Mouse (Mus musculus): ENCODE data around the gene Pard3.

Pard3 gene

GRCm38 (mm10) chr8:127592648-127593574, 529.2 kb downstream of the Pard3 start:
- DNase-seq (ENCODE audit: low spot score in 2 of 2) = no peak

DNA sequence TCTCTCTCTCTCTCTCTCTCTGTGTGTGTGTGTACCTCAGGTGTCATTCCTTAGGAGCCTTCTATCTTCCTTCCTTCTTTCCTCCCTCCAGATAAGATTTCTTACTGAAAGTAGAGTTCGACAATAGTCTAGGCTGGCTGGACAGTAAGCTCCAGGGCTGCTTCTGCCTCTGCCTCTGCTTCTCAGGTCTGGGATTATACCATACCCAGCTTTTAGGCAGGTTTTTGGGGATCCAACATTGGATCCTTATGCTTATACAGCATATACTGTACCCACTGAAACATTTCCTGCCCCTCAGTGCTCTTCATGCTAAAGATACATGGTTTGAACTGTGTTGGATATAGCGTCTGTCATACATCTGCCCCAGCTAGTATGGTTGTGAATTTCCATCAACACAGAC, 536.9 kb downstream of the Pard3 start:
- no peak for DNase-seq (ENCODE audit: low spot score in 2 of 2)

GRCm38 (mm10) chr8:127603062-127603461, 539.4 kb downstream of the Pard3 start:
- DNase-seq (ENCODE audit: low spot score in 2 of 2) = peak; percentile 54 to 65

- no peak for DNase-seq (ENCODE audit: low spot score in 2 of 2)
These were observed 545.0 kb downstream of the Pard3 start for GRCm38 (mm10) chr8:127608541-127609270.

DNA sequence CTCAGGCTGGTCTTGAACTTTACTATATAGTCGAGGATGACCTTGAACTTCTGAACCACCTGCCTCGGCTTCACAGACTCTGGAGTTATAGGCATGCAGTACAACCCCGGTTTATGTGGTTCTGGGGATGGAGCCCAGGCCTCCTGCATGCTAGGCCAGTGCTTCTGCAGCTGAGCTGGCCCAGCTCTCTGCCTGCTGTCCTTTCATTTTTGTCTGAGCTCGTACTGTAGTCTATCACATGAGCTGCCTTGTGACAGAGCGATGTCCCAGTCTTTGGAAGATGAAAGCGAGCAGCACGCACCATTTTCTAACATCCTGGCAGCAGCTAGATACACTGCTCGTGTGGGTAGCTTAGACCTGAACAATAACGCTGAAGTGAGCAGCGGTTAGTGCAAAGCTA, 545.6 kb downstream of the Pard3 start:
- DNase-seq (ENCODE audit: low spot score in 2 of 2) = peak in 1 of 2 experiments; percentile 34

GRCm38 (mm10) chr8:127614206-127614605, 550.5 kb downstream of the Pard3 start:
- DNase-seq (ENCODE audit: low spot score in 2 of 2) = peak in 1 of 2 experiments; percentile 33

DNA sequence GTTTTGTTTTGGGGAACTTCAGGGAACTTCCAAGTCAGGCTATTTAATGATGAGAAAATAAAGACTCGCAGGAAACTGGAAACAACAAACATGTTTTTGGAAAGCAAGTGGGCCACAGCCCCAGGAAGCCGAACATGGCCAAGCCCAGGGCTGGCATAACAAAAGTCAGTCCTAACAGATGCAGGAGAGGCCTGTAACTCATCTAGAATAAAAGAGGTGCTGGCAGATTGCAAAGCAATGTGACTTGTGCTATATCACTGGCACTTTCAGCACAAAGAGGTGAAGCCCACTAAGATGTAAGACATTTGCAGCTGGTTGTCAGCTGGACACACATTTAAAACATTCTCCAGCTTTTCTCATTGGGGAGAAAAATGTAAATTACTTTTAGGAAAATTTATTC, 553.0 kb downstream of the Pard3 start:
- DNase-seq (ENCODE audit: low spot score in 2 of 2) = no peak

DNA sequence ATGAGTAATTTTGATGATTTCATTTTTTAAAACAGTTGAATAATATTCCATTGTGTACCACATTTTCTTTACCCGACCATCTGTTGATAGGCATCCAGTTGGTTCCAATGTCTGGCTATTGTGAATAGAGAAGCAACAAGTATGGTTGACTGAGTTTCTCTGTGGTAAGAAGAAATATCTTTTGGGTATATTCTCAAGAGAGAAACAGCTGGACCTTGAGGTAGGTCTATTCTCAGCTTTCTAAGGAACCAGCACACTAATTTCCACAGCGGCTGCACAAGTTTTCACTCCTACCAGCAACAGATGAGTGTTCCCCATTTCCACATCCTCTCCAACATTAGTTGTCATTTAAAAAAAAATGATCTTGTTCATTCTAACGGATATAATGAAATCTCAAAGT, 558.4 kb downstream of the Pard3 start:
- DNase-seq (ENCODE audit: low spot score in 2 of 2) = no peak

- DNase-seq (ENCODE audit: low spot score in 2 of 2) = no peak
These were observed 574.8 kb downstream of the Pard3 start for GRCm38 (mm10) chr8:127638232-127639087.

DNA sequence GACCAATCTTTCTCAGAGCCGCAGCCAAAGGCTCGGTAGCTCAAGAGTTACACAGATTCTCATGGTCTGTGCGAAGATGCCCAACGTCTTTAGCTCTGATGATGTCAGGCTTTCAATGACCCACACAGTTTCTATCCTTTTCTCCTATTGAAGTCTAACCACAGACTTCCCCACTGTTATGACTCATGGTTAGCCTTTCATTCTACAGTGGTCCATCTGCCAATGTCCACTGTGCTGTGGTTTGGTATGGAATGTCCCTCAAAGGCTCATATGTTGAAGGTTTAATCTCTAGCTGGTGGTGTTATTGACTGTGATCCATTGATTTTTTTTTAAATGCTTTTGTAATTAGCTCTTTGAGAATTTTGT, 575.4 kb downstream of the Pard3 start:
- no peak for DNase-seq (ENCODE audit: low spot score in 2 of 2)

- DNase-seq (ENCODE audit: low spot score in 2 of 2) = no peak
These were observed 591.9 kb downstream of the Pard3 start for GRCm38 (mm10) chr8:127655559-127655958.

All from right cerebral cortex, postnatal 10 days (tissue).